Mouse (Mus musculus) midbrain, embryonic 16.5 days (tissue): ENCODE results near the gene Uts2r. TPM values are rescaled to one million over a fixed set of nuclear protein-coding genes. Genes with fewer than 3 reads are reported as not detected.

Experiments used
- ATAC-seq: fragments of 200-750 bp; cut with Nextera tagmentation; 2 replicates; pipeline ENCODE4 v1.8.0; 2017; ENCODE audit warnings: moderate TSS enrichment
- H3K27ac ChIP-seq: fragments of 300-500 bp; sonication (generic); 2 replicates; pipeline ENCODE4 v1.5.1; 2014; ENCODE audit warnings: mild to moderate bottlenecking, low read length, mixed read lengths
- H3K27me3 ChIP-seq: fragments of 300-500 bp; sonication (generic); 2 replicates; pipeline ENCODE4 v1.6.1; 2014; ENCODE audit warnings: low read depth, low read length, mixed read lengths; ENCODE audit not compliant: control insufficient read depth, insufficient read depth
- H3K36me3 ChIP-seq: fragments of 300-500 bp; sonication (generic); 2 replicates; pipeline ENCODE4 v1.6.1; 2014; ENCODE audit warnings: mild to moderate bottlenecking, low read length, moderate library complexity, mixed read lengths; ENCODE audit not compliant: control insufficient read depth, insufficient read depth
- H3K4me1 ChIP-seq: fragments of 300-500 bp; sonication (generic); 2 replicates; pipeline ENCODE4 v1.6.1; 2014; ENCODE audit warnings: mild to moderate bottlenecking, low read length, mixed read lengths; ENCODE audit not compliant: control insufficient read depth, insufficient read depth
- H3K4me2 ChIP-seq: fragments of 300-500 bp; sonication (generic); 2 replicates; pipeline ENCODE4 v1.6.1; 2014; ENCODE audit warnings: mild to moderate bottlenecking, low read length, mixed read lengths
- H3K4me3 ChIP-seq: fragments of 300-500 bp; sonication (generic); 2 replicates; pipeline ENCODE4 v1.5.1; 2014; ENCODE audit warnings: low read depth, mild to moderate bottlenecking, low read length, moderate library complexity, mixed read lengths
- H3K9ac ChIP-seq: fragments of 300-500 bp; sonication (generic); 2 replicates; pipeline ENCODE4 v1.6.1; 2014; ENCODE audit warnings: low read depth, low read length, mixed read lengths
- H3K9me3 ChIP-seq: fragments of 300-500 bp; sonication (generic); replicated peaks from 2 replicates; pipeline ENCODE4 v1.6.1; 2014; ENCODE audit warnings: mild to moderate bottlenecking, low read length, mixed read lengths; ENCODE audit not compliant: control insufficient read depth, poor library complexity, severe bottlenecking
- WGBS: fragments of 180-500 bp; shearing (Covaris S2); extraction: QIAGEN DNeasy Blood & Tissue Kit; methylation state at CpG from one replicate; pipeline ENCODE4 v1.1.7; 2014; 5-methylcytosine and 5-hydroxymethylcytosine counted together
- polyA plus RNA-seq: library from polyadenylated mRNA; unstranded; fragments of >200 nt; fragmentation: Nextera tagmentation; extraction: Ambion mirVana; gene quantifications from 2 replicates; pipeline ENCODE4 v1.2.1, GENCODE M21; 2015

Gene Uts2r
- polyA plus RNA-seq, 1 experiment from 2014 or later = 1.1 TPM

DNA sequence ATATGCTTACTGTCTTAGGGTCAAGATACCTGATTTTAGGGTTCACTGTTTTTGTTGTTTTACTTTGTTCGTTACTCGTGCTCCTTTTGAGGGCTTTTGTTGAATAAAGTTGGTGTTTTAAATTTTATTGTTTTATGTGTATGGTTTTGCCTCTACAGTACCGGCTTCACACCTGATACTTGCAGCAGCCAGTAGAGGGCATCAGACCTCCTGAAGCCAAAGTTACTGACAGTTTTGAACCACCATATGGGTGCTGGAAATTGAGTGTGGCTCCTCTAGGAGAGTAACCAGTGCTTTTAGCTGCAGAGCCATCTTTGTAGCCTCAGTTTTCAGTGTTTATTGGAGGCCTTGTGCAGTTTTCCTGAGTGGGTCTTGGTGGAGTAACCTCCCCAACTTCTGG is 11.9 kb upstream of the Uts2r start:
- no peak overlapping the region for H3K9ac ChIP-seq
- ATAC-seq = no peak
- H3K4me1 ChIP-seq = no peaks in the 10 kb centered on the region
- H3K36me3 ChIP-seq = no peaks in the 10 kb centered on the region
- no peak overlapping the region for H3K4me2 ChIP-seq
- H3K27me3 ChIP-seq = no peaks in the 10 kb centered on the region
- no peaks in the 10 kb centered on the region for H3K9me3 ChIP-seq
- H3K4me3 ChIP-seq = no peak overlapping the region
- H3K27ac ChIP-seq = no peak overlapping the region
- 83% methylated on average over 3 of the region's 3 CpGs for WGBS

DNA sequence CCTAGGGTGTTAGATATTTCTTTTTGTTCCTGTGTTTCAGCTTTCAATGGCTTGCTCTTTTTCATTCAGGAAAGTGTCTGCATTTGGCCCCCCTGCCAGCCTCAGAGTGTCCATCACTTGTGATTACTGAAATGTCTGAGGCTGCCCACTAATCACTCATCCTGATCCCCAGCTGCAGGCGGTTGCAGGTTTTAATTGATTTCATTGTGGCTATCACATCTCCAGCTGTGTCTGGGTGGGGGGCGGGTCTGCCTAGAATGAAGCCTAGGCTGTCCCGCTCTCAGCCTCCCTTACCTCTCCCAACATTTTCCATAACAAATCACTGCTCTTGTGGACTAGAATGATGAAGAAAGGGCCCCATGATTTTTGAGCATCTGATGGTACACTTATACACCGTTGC is 5.9 kb upstream of the Uts2r start:
- 14% methylated on average over 4 of the region's 4 CpGs for WGBS
- Histone ChIP-seq H3K9me3 (no peaks in the 10 kb centered on the region), H3K36me3 (no peaks in the 10 kb centered on the region), H3K4me3 (no peak overlapping the region), H3K4me2 (no peak overlapping the region), H3K4me1 (peaks cover 4% of the 10 kb centered on the region; the same call in 1 of the 2 replicates), H3K27me3 (peaks cover 14% of the 10 kb centered on the region), H3K27ac (no peak overlapping the region), H3K9ac (no peak overlapping the region)
- ATAC-seq = no peak

DNA sequence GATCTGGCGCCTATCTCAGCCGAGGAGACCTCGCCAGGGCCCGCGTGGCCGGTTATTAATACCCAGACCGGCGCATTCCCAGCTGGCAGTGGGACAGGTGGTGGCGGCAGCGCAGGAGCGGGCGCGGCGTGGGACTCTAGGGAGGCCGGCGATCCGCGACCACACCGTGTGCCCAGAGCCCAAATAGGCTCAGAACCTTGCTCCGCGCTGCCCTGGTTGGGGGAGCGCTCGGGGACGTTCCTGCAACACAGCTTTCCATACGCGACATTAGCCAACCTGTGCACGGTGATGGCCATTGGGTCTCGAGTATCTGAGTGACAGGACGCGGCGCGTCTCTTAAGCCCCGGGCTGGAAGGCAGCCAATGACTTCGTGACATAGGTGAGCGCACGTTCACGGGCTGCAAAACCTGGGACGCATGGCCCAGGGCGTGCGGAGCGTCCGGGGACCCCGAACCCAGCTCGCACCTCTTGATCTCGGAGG is 3.6 kb upstream of the Uts2r start:
- H3K9me3 ChIP-seq = no peaks in the 10 kb centered on the region
- peak overlapping the region; percentile 52 for H3K4me3 ChIP-seq
- peak overlapping the region; percentile 90 for H3K4me2 ChIP-seq
- peak overlapping the region; percentile 68 for H3K9ac ChIP-seq
- peaks cover 14% of the 10 kb centered on the region for H3K27me3 ChIP-seq
- H3K27ac ChIP-seq = no peak overlapping the region
- peaks cover 4% of the 10 kb centered on the region; the same call in 1 of the 2 replicates for H3K4me1 ChIP-seq
- ATAC-seq = peak; percentile 66; the same call in 1 of the 2 replicates
- no peaks in the 10 kb centered on the region for H3K36me3 ChIP-seq
- WGBS = under 1% methylated on average over 45 of the region's 45 CpGs

DNA sequence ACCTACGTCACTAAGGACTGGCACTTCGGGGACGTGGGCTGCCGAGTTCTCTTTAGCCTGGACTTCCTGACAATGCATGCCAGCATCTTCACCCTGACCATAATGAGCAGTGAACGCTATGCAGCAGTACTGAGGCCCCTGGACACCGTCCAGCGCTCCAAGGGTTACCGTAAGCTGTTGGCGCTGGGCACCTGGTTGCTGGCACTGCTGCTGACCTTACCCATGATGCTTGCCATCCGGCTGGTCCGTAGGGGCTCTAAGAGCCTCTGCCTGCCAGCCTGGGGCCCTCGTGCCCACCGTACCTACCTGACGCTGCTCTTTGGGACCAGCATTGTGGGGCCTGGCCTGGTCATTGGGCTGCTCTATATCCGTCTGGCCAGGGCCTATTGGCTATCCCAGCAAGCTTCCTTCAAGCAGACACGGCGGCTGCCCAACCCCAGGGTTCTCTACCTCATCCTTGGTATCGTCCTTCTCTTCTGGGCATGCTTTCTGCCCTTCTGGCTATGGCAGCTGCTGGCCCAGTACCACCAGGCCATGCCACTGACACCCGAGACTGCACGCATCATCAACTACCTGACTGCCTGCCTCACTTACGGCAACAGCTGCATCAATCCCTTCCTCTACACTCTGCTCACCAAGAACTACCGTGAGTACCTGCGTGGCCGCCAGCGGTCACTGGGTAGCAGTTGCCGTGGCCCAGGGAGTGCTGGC is 720 bp downstream of the Uts2r start:
- H3K36me3 ChIP-seq = no peaks in the 10 kb centered on the region
- peaks cover 10% of the 10 kb centered on the region for H3K27me3 ChIP-seq
- WGBS = 93% methylated on average over 26 of the region's 26 CpGs
- H3K27ac ChIP-seq = no peak overlapping the region
- H3K4me3 ChIP-seq = no peak overlapping the region
- H3K9ac ChIP-seq = no peak overlapping the region
- H3K4me2 ChIP-seq = no peak overlapping the region
- H3K4me1 ChIP-seq = peaks cover 4% of the 10 kb centered on the region; the same call in 1 of the 2 replicates
- no peaks in the 10 kb centered on the region for H3K9me3 ChIP-seq
- ATAC-seq = no peak

DNA sequence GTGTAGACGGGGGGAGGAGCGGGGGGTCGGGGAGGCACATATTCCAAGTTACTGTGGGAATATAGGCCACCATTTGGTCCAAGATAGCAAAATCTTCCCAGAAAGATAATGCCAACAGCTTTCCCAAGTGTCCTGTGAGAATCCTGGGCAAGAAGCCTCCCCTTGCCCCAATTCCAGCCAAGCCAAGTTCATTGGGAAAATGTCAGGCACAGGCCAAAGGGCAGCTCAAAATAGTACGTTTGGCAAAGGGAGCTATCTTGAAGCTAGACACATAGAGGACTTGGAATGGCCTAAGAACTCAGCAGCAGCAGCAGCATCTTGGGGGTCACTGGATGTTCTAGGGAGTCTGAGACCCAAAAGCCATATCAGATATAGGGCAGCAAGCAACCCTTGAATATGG is 3.7 kb downstream of the Uts2r start:
- Histone ChIP-seq H3K9ac (no peak overlapping the region), H3K4me2 (no peak overlapping the region), H3K27me3 (no peaks in the 10 kb centered on the region), H3K4me3 (no peak overlapping the region), H3K9me3 (no peaks in the 10 kb centered on the region), H3K36me3 (no peaks in the 10 kb centered on the region), H3K4me1 (no peaks in the 10 kb centered on the region), H3K27ac (no peak overlapping the region)
- ATAC-seq = no peak
- WGBS = 85% methylated on average over 4 of the region's 4 CpGs

DNA sequence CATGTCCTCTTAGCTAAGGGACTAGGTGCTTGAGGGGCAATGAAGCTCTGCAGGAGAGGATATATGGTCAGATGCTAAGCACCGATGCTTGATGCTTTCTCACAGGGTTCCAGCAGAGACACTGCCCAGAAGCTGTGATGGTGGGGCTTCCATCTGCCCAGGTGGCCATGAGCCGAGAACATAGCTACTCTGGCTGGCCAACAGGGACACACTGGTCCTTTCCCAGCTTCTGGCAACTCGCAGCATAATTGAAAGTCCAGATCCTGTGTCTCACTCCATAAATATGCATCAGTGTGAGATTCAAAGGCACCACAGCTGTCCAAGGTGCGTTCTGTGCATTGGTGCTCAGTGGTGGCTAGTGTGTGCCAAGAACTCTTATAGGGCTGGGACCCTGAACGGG is 13.1 kb downstream of the Uts2r start:
- H3K4me2 ChIP-seq = no peak overlapping the region
- 57% methylated on average over 5 of the region's 5 CpGs for WGBS
- no peaks in the 10 kb centered on the region for H3K9me3 ChIP-seq
- peaks cover 7% of the 10 kb centered on the region; the same call in 1 of the 2 replicates for H3K4me1 ChIP-seq
- no peak overlapping the region for H3K4me3 ChIP-seq
- H3K9ac ChIP-seq = no peak overlapping the region
- H3K27me3 ChIP-seq = no peaks in the 10 kb centered on the region
- no peaks in the 10 kb centered on the region for H3K36me3 ChIP-seq
- H3K27ac ChIP-seq = no peak overlapping the region
- no peak for ATAC-seq

DNA sequence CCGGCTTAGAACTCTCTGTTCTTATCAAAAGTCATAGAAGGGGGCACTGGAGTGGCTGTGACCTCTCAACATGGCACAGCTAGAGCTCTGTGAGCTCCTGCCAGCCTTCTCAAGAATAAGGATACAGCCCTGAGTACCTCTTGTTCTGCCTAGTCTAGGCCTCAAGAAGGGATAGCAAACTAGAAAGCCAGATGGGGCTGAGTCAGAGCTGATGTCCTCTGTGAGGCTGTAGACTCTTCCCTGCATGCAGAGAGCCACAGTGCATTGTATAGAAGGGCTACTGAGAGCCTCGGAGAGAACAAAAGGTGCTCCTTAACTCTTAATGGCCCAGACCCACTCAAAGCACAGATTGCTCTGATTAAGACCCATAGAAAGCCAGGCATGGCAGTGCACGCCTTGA is 14.2 kb downstream of the Uts2r start:
- 43% methylated on average over 3 of the region's 3 CpGs for WGBS
- no peak overlapping the region for H3K4me2 ChIP-seq
- H3K27me3 ChIP-seq = no peaks in the 10 kb centered on the region
- H3K4me3 ChIP-seq = no peak overlapping the region
- no peaks in the 10 kb centered on the region for H3K9me3 ChIP-seq
- H3K36me3 ChIP-seq = no peaks in the 10 kb centered on the region
- H3K4me1 ChIP-seq = peaks cover 7% of the 10 kb centered on the region; the same call in 1 of the 2 replicates
- no peak overlapping the region for H3K9ac ChIP-seq
- ATAC-seq = no peak
- no peak overlapping the region; the same call in 1 of the 2 replicates for H3K27ac ChIP-seq

DNA sequence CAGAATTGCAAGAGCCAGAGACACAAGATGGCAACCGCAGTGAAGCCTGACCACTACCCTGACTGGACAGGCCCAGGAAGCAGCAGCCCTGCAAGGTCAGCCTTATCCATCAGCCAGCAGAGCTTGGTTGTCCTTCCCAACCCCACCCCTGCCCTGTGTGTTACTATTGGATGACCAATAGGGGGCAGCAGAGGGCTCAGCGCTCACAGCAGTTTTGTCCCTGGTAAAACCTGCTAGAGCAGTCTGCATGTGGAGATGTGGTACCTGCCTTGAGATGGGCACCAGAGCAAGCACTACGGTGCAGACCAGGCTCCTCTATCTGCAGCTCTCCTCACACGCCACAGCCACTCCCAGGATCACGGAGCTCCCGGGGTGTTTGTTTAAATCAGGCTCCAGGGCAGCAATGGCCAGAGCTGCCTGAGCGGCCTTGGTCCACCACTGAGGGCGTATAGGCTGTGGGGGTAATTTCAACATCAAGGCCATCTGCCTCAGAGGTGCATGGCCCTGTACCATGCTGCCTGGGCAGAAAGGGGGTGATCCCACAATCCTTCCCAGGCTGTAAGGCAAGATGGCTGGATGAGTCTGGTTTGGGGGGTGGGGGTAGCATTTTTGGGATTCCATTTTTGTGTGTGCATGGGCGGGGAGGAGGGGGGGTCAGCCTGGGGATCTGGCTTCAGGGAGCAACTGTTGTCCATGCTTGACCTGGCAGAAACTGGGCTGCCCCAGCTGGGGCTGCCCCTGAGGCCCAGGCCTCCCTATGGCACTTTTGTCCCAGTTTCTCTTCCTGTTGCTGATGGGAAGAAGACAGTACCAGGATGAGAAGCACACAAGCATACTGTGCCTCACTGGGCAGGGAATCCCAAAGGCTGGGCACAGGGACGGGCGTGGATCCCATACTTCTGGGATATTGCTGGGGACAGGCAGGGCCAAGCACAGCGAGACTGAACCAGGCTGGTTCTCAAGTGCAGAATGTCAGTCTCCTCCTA is 16.5 kb downstream of the Uts2r start:
- no peak for ATAC-seq
- H3K36me3 ChIP-seq = no peaks in the 10 kb centered on the region
- peaks cover 7% of the 10 kb centered on the region; the same call in 1 of the 2 replicates for H3K4me1 ChIP-seq
- H3K27ac ChIP-seq = no peak overlapping the region
- 54% methylated on average over 12 of the region's 12 CpGs for WGBS
- H3K9ac ChIP-seq = no peak overlapping the region
- H3K9me3 ChIP-seq = no peaks in the 10 kb centered on the region
- no peaks in the 10 kb centered on the region for H3K27me3 ChIP-seq
- no peak overlapping the region for H3K4me3 ChIP-seq
- no peak overlapping the region for H3K4me2 ChIP-seq
